Mouse (Mus musculus): Measurements from ENCODE around the gene Trim47.

The Trim47 gene

DNA sequence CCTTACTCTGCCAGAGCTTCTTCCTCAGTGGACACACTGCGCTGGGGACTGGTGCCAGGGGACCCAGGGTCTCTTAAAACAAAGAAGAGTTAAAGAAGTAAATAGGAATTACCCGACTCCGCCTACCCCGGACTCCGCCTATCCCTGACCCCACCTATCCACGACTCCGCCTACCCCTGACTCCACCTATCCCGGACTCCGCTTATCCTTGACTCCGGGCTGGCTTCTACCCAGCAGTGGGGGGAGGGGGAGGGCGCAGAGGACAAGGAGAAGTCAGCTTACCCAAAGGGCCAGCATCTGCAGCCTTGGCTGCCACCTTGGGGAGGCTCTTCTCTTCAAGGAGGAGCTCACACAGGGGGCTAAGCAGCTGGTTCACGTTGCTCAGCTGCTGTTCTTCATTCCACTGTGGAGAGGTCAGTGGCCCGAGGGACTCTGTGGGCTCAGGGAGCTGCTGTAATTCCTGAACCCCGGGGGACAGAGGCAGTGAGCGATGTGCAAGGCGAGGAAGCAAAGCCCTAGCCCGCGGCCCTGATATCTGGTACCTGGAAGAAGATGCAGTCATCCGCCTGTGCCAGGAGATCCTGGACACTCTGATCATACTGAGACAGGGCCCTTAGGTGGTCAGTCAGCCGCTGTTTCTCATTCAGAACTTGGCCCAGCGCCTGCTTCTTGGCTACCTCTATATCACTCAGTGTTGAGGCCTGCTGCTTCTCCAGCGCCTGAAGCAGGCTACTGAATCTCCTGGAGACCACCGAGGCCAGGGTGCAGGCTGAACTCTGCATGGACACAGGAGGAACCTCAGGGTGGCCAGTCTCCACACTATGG lies at the start of gene Trim47:
Gene Trim47 (minus strand): TSS at position 55 of the 825 bp plus-strand sequence.
- peak; percentile 77 to 83 for DNase-seq (ENCODE audit: low spot score in 2 of 2)

DNA sequence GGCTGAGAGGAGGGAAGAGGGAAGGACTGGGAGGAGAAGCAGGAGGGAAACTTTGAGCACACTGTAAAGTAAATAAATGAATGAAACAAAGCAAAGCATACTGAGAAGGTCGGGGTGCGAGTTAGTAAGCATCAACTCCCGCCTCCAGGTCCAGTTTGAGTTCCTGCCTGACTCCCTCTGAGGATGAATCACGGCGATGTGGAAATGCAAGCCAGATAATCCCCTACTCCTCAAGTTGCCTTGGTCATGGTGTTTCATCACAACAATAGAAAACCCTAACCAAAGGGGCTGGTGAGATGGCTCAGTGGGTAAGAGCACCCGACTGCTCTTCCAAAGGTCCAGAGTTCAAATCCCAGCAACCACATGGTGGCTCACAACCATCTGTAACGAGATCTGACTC lies 49.0 kb upstream of the Trim47 start:
- DNase-seq (ENCODE audit: low spot score in 2 of 2): no peak

DNA sequence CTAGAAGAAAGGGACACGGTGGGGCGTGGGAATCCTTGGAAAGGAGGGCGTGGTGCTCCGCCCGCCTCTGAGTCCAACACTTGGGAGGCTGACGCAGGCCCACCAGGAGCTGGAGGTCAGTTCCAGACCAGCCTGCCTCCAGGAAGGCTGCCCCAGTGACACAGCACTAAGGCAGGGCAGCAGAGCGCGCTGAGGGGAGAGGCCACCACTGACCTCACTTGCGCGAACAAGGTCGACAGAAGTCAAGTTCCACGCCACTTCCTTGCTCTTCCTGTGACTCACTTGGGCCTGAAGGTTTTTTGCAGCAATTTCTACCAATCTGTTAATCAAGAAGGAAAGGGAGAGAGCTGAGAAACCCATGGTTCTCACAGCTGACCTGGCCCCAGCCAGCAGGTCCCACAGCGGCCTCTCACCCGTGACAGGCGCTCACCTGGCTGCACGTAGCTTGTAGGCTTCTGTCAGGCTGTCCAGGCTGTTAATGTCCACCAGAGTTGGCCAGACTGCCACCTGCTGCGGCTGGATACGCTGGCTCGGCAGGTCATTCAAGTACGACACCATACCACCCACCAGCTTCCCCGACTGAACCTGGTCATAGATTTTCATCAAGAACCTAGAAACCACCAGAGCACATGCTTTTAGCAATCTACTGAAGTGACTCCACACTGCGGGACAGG lies 47.9 kb upstream of the Trim47 start:
- DNase-seq (ENCODE audit: low spot score in 2 of 2): no peak

- no peak for DNase-seq (ENCODE audit: low spot score in 2 of 2)
These were observed 44.9 kb upstream of the Trim47 start for GRCm38 (mm10) chr11:116171959-116172358.

DNA sequence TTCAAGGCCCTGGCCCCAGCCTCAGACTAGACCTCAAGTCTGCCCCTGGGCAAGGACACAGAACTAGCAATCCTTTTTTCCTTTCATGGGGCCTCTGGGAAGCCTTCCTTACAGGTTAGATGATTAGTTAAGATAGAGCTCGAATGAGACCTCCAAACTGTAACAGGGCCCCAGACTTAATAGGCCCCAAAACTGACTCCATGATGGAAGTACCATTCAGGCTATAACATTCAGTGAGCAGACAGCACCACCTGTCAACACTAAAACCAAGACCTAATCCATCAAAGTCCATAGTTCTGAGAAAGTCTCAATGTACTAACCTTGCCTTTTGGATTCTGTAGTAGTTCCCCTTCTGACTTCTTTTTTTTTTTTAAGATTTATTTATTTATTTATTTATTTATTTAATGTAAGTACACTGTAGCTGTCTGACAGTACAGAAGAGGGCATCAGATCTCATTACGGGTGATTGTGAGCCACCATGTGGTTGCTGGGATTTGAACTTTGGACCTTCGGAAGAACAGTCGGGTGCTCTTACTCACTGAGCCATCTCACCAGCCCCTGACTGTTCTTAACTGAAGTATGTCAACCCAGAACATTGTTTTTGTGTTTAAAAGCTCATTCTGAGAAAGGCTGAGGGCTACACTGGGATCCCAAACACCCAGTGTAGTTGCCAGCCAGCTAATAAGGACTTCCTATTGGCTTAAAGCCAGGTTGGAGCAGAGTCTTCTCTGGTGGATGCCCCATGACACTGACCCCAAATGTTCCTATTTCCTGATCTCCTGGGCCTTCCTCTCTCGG lies 43.2 kb upstream of the Trim47 start:
- no peak for DNase-seq (ENCODE audit: low spot score in 2 of 2)

DNA sequence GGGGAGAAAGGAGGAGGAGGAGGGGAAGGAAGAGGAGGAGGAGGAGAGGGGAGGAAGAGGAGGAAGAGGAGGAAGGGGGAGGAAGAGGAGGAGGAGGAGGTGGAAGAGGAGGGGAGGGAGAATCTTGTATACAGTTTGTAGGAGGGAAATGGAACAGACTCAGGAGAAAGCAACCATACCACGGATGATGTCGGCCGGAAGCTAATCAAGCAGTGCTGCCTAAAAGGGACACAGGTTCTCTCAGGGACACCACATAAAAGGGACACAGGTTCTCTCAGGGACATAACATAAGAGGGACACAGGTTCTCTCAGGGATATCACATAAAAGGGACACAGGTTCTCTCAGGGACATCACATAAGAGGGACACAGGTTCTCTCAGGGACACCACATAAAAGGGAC lies 42.2 kb upstream of the Trim47 start:
- DNase-seq (ENCODE audit: low spot score in 2 of 2): no peak

- DNase-seq (ENCODE audit: low spot score in 2 of 2): peak; percentile 95
These were observed 41.0 kb upstream of the Trim47 start, which contains the start of gene Fbf1 for GRCm38 (mm10) chr11:116167884-116168439. TSS of gene Fbf1 (minus strand) at chr11:116168166.

DNA sequence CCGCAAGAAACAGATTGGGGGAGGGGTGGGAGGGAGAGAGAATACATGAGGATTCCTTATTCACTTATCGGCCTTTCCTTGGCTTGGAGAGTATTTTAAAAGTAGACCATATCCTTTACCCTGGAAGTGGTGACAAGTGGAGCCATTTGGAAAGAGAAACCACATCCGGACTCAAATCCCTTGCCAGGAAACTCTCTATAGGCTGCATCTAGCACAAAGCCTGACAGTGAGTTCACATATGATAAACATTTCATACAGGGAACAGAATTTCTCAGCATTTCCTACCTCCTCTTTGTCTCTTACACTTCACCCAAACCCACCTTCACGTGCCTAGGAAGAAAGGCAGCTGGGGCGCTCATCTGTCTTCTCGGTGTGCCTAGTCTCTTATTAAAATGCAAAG lies 40.2 kb upstream of the Trim47 start:
- DNase-seq (ENCODE audit: low spot score in 2 of 2): peak in 1 of 2 experiments; percentile 22

DNA sequence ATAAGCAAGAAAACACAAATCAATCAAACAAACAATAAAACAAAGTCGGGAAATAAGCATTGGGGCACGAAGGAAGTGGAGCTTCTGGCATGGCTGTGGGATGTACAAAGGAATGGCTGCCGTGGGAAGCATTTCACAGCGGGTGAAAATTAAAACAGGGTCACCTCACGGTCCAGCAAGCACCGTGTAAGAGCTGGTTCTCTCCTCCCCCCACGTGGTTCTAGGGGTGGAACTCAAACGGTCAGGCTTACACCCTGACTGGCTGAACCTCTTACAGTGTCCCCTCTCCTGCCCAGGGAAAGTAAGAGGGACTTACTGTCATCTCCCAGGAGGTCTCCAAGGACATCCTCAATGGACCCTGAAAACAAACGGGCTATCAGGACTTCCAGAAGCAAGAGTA lies 36.0 kb upstream of the Trim47 start:
- DNase-seq (ENCODE audit: low spot score in 2 of 2): no peak

DNA sequence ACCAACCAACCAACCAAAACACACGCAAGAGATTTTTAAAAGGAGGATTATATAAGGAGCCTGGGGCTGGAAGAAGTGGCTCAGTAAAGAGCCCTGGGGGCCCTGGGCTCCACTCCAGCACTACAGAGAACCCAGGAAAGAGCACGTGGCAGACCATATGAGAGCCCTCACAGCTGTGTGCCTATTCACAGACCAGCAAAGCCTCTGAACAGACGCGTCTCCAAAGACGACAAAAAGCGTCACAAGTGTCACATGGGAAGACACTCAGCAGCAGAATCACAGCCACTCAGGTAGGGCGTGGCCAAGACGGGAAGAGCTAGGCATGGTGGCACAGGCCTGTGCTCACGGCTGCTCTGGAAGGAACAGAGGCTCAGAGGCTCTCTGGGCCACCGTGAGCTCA lies 35.1 kb upstream of the Trim47 start:
- DNase-seq (ENCODE audit: low spot score in 2 of 2): no peak

DNA sequence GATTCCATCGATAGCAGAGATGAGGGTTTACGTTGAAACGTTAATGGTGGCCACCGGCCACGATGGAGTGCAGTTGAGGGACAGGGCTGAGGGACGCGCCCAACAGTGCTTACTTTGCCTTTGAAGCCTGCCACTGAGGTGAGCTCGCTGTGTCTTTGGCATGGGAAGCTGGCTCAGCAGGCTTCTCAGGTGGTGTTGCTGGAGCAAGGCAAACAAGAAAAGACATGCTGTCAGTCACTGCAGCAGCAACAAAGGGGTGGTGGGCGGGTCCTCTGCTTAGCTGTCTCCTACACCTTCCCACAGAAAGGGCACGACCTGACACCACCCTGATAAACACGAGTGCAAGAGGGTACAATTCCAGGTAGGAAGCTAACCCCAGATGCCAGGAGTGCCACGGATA lies 34.3 kb upstream of the Trim47 start:
- DNase-seq (ENCODE audit: low spot score in 2 of 2): no peak

GRCm38 (mm10) chr11:116150960-116151359 lies 23.9 kb upstream of the Trim47 start:
- DNase-seq (ENCODE audit: low spot score in 2 of 2): no peak

DNA sequence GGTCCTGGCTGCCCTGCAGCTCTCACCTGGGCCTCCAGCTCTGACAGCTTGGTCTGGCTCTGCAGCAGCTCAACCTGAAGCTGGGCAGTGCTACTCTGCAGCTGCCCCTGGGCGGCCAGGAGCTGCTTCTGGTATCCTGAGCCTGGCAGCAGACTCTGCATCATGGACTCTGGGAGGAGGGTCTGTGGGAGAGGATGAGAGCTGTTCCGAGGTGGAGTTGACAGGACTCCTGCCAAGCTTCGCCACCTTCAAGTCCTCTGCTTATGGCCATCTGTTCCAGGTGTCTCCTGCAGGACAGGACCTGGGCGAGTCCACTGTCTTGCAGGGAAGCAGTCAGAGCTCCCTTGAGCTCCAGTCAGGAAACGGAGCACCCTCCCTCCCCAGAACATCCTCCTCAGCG lies 22.3 kb upstream of the Trim47 start:
- no peak for DNase-seq (ENCODE audit: low spot score in 2 of 2)

- no peak for DNase-seq (ENCODE audit: low spot score in 2 of 2)
These were observed 21.8 kb upstream of the Trim47 start for GRCm38 (mm10) chr11:116148761-116149221.

DNA sequence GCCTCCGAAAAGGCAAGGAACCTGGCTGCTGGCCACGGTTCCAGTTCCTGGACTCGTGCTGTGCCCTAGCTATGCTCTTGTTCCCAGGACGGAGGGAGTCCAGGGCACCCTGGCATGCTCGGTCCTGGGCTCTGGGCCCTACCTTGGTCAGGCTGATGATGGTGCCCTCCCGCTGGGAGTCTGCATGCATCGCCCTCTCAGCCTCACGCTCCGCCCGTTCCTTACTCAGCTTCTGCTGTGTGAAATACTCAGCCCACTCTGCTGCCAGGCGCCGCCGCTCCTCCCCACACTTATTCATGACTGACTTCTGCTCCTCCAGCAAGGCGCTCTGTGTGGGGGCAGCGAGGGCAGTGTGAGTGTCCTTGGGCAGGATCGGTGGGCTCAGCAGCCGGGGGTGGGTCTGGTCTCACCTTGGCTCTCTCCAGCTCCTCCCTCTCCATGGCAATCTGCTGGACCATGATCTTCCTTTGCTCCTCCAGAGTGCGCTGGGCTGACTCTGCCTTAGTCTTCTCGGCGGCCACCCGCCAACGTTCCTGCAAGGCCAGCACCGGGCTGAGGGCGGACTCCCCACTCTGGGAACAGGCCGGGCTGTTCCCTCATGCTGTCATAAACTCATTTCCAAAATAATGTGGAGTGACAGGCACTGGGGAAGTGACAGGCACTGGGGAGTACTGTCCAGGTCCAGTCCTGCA lies 19.4 kb upstream of the Trim47 start:
- DNase-seq (ENCODE audit: low spot score in 2 of 2): no peak

DNA sequence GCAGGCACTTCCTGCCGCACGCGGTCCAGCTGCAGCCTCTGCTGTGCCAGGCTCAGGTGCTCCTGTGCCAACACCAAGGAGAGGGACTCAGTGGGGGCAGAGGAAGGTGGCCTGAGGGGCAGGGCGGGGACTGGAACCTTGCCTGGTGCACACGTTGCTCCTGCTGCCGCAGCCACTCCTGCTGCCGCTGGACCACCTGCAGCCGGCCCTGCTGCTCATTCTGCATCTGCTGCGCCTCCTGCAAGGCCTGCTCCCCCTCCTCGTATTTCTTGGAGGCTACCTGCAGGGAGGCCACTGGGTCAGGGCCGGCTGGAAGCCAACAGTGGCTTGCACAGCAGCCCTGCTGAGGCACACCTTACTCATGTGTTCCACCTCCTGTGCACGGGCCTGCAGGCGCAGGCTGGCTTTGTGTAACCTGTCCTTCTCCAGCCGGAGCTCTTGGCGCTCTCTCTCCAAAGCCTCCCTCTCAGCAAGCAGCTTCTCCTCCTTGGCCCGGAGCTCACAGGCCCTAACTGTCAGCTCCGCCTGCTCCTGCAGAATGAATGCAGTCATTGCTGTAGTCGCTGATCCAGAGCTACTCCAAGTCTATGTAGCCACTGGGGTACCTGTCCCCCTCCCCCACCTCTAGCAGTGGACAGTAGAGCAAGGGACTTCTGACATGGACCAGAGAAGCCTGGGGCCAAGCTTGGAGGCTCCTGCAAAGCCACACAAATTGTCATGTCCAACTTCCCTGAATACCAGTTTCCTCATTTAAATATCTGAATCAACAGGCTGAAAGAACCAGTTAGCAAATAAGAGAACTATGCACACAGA lies 18.7 kb upstream of the Trim47 start:
- DNase-seq (ENCODE audit: low spot score in 2 of 2): no peak

DNA sequence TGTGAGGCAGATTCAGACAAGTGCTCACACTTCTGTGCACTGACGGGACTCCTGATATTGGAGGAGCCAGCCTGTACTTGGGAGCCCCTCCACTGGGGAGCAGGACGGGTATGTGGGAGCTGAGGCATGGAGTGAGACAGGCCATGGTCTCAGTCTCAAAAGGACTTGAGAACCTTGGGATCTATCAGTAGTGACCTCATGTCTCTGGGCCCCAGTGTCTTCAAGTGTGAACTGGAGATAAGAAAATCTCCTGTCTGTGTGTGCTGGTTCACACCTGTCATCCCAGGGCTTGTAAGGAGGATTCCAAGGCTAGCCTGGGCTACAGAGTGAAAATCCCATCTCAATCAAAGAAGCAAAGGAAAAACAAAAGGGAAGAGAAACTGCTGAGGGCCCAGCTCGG lies 16.5 kb upstream of the Trim47 start:
- DNase-seq (ENCODE audit: low spot score in 2 of 2): no peak

DNA sequence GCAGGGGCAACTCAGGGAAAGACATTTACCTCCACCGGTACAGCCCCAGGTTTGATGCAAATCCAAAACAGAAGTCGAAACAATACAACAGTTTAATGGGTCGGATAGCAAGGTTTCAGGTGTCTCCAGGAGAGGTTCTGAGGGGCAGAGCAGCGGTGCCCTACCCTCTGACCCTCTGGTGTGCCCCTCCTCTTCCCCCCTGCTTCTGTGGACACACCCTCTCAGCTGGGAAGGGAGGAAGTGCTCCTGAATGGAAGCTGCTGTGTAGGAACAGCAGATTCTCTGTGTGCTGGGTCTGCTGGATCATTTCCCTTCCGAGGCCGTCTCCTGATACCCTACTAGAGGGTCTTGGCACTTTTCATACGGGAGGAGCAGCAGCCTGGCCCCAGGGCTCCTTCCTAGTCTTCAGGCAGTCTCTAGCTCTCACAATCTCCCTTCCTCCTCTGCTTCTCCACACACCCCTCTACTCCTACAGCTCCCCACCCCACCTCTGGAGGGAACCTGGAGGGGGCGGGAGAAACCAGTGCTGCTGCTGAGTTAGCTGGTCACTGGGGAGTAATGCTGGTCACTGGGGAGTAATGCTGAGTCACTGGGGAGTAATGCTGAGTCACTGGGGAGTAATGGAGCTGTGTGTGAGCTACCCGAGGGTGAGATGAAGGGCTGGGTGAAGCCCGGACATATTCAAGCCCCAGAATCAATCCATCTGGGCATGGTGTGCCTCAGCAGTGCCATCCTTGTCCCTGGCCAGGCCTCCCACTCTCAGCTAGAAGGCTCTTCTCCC lies 15.4 kb upstream of the Trim47 start:
- DNase-seq (ENCODE audit: low spot score in 2 of 2): no peak

GRCm38 (mm10) chr11:116138468-116139138 lies 11.6 kb upstream of the Trim47 start, which contains the start of gene Mrpl38:
TSS of gene Mrpl38 (minus strand) at chr11:116138868.
- peak; percentile 91 to 93 for DNase-seq (ENCODE audit: low spot score in 2 of 2)
